Mouse (Mus musculus) gastrocnemius, postnatal 25 days (tissue): ENCODE measurements at regions not wholly inside any gene's neighbourhood (a gene's known extent, or its start where the extent isn't known, plus 50 kb on each side); places are given as distances from the start of the nearest gene placed in this dataset.
A peak's percentile ranks its signal among the peaks of the same experiment; 100 is the strongest.

Experiments
- DNase-seq: peaks from one replicate; pipeline ENCODE4 v3.0.0; 2022

DNA sequence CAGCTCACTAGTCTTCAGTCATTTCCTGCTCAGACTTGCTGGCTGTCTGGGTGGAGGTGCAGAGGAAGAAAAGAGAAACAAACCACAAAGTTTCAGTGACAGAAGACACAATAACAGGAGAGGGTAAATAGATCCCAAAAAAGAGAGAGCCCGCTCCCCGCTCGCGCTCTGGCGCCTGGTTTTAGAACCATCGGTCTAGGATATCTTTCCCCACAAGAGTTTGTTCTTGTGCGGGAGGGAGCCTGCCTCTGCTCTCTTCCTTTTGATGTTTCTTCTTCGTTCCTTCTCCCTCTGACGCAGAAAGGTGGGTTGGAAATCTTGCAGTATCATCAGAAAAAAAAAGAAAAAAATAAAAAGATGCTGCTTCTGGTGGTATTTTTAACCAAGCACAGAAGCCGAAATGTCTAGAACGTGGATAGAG is 71.3 kb upstream of the Zfp217 start:
- DNase-seq = no peak

DNA sequence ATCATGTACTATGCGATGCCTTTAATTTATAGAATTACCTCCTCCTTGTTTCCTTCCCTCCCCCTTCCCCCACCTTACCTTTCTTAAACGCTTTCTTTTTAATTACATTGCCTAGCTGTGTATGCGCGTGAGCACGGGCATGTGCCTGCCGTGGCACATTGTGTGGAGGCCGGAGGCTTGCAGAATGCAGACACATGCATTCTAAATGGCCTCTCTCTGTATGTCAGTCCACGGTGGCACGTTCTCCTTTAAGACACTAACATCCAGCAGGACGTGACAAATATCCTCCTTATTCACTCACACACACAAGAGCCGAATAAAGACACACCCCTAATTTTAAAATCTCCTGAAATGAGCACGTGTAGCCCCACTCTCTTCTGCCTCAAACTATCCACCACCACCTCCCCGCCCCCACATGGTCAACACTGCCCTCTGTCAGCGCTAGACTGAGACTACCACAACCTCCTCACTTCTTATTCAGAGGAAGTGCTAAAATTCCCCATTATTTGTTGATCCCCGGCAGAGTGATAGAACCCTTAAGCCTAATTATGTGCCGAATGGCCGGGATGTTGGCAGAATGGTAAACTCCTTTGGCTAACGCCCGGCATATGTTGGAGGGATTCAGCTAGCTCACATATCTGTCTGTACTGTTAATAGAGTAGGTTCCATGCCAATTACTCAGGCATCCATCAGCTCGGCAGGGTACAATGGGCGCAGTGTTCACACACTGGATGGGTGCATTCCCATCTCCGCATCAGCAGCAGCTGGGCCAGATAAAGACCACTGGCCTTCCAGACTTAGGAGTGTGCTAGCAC is 70.5 kb upstream of the Zfp217 start:
- peak; percentile 65 for DNase-seq

DNA sequence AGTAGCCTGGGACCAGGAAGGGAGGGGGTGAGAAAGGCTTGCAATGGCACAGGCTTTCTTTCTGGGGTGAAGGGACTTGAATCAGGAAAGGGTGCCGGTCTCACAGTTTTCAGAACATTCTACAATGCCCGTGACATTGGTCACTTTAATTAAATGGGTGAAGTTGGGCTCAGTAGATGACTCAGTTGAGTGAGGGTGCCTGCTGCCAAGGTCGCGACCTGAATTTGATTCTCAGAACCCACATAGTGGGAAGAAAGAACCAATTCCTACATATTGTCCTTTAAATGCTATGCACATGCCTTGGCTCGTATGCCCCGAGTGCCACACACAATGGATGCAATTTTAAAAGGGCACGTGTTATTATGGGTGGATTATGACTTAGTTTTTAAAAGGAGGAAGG is 68.4 kb upstream of the Zfp217 start:
- DNase-seq = no peak

DNA sequence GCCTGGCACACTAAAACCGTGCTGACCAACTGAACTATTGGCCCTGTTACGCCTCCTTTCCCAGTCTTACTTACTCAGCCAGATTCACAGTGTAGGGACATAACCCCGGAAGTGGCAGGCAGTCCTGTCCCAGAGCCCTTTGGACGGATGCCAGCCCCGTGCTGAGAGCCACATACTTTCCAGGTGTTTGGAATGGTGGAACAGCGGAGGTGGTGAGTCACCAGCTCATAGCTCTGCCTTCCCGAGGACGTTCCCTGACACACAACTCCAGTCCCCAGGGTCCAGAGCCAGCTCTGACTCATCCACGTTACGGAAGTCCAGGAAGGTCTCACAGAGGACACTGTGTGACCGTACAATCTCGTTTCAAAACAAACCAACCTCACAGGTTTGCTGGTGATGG is 61.2 kb upstream of the Zfp217 start:
- DNase-seq = peak; percentile 83

DNA sequence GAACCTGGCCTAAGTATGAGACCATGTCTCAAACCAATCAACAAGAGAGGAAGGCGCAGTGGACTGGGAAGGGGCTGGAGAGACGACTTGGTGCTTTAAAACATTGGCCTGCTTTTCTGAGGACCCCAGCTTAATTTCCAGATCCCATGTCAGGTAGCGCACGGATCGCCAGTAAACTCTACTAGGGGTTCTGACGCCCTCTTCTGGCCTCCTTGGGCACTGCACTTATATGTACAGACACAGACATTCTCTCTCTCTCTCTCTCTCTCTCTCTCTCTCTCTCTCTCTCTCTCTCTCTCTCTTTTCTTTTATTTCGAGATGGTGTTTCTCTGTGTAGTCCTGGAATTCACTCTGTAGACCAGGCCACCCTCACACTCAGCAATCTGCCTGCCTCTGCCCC is 60.0 kb upstream of the Zfp217 start:
- DNase-seq = no peak

DNA sequence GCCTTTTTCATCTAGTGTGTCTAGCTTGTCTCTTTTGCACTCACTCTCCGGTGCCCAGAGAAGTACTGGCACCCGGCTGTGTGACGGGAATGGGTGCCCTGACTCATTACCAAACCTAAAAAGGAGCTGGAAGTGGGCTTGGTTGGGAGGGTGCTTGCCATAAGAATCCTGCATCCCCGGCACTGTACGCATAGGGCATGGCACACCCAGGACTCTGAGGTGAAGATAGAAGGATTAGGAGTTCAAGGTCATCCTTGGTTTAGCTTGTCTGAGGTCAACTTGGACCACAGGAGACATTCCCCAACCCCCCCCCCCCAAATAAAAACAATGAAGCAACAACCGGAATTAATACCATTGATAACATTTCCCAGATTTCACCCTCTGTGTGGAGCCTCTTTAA is 59.5 kb upstream of the Zfp217 start:
- no peak for DNase-seq

DNA sequence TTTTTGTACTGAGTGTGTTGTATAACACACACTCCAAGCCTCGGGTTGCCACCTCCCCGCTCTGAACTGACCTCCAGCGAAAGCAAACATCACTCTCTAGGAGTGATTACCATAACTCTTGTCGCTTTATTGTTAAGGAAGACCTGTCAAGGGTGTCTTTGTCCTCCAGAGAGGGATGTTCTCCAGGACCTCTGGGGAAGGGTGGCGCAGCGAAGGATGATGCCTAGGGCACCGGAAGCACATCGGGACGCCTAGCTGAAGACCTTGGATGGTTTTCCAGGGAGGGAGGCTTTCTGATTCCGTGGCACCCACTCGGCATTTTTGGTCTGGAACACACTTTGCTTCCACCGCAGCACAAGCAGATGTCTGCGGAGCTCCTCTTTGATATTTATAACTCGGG is 59.0 kb upstream of the Zfp217 start:
- DNase-seq = no peak

DNA sequence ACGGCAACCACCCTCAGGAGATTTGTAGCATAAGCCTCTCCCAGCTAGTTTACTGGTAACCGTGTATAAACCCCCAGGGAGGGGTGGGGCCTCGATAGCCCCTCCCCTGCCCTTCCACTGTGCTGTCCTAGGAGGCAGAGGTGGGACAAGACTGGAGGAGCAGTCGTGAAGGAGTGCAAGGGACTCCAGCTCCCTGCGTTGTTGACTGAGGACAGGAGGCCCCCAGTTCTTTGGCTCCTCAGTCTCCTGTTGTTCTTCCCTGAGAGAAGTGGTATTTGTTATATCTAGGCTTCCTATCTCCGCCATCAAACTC is 58.5 kb upstream of the Zfp217 start:
- DNase-seq = no peak

DNA sequence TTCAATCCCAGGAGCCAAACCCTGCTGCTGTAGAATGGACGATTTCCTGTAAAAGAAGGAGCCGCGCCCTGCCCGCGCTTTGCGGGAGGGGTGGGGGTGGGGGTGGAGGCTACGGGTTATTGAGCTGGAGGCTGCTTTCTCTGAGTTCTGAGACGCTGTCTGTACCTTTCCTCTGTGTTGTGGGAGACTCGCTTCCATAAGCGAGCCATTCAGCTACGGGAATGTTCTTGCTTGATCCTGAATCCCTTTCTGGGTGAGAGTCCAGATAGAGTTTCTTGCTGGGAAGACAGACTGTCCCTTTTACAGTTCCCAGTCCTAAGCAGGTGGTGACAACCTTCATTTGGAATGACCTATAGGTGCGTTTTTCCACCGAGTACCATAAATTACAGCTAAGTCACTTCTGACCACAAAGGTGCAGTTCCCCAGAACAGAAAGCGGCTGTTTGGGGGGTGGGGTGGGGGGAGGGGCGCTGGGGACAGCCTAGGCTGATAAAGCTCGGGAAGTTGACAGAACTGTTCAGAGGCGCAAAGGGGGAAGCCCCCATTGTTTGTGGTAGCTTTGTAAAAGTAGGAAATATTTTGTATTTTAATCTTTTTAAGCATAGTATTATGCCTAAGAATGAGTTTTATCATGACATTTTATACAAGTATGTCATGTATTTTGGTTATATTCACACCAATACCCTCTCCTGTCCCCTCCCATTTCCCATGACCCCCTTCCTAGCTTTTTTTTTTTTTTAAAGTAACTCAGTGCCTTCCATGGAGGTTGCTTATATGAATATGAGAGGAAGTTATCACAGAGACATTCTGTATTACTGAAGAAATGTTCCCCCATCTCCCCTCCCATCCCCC is 57.9 kb upstream of the Zfp217 start:
- peak; percentile 41 for DNase-seq

DNA sequence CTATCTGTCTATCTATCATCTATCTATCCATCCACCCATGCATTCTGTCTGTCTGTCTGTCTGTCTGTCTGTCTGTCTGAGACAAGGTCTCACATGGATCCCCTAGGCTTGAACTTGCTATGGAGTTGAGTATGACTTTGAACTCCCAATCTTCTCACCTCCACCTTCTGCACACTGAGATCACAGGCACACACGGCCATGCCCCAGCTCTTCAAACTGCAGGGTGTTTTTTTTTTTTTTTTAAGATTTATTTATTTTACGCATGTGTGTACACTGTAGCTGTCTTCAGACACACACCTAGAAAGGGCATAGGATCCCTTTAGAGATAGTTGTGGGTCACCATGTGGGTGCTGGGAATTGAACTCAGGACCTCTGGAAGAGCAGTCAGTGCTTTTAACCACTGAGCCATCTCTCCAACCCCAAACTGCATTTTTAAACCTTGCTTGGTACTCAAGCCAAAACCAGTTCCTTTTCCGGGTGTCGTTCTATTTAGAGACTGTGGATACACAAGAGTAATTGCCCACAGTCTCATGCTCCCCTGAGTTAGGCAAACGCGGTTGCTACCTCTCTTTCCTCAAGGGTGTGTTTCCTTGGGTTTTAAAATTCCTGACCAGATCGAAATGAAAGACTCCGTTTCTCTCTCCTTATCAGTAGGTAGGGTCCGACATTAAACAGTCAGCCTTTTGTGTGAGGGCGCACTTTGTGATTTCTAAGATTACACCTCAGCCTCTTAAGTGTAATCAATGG is 57.0 kb upstream of the Zfp217 start:
- DNase-seq = no peak

DNA sequence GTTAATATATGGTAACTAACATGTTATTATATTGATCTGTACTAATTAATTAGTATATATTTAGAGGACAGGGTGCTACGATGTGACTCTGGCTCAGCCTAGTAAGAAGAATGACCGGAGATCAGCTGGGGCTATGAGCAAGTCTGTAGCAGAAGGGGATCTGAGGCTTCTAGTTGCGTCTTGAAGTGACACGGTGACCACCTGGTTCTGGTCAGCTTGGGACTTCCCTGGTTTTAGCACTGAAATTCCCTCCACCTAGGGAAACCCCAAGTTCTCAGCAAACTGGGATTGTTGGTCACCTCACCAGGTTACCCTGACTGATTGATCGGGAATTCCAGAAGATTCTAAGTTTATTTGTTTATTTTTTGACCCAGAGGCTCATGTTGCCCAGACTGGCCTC is 55.6 kb upstream of the Zfp217 start:
- DNase-seq = no peak

DNA sequence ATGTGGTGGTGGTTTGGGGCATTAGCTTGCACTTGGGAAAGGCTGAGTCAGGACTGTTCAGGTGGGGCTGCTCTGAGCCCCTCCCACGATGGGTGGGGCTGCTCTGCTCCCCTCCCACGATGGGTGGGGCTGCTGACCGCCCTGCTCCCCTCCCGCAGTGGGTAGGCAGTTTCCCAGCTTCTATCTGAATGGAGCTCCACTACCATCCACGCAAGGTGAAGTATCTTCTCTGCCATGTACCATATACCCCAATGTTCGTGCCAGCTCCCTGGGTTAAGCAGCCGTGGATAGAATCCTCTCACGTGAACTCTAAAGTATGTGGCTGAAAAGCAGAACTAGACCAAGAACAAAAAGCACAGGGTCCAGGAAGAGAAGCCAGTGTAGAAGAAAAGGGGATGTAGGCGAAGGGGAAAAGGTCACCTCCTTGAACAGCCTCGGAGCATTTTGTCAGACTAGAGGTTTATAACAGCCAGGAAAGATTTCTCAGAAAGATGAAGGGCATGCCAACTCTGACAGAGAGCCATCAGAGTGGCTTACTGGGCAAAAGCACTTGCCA is 54.0 kb upstream of the Zfp217 start:
- no peak for DNase-seq
